Mouse (Mus musculus): ENCODE data around the gene Frmd4a. TPM values are rescaled to one million over a fixed set of nuclear protein-coding genes. Genes with fewer than 3 reads are reported as not detected.

The Frmd4a gene
- polyA plus RNA-seq, 1 experiment from 2014 or later = 56.0 TPM

- Histone ChIP-seq H3K4me2 (ENCODE audit: low read length) (no peak overlapping the region), H3K27ac (ENCODE audit: low read length) (0 out of 2 replicates have a peak overlapping the region, but pooled peaks have one; percentile 28), H3K4me1 (ENCODE audit: control insufficient read depth, insufficient read depth, low read length) (peaks cover 8% of the 10 kb centered on the region), H3K4me3 (ENCODE audit: low read depth, low read length) (no peak overlapping the region), H3K36me3 (ENCODE audit: control insufficient read depth, insufficient read depth, low read length) (no peaks in the 10 kb centered on the region), H3K9me3 (replicated peaks; ENCODE audit: control insufficient read depth, low read length, poor library complexity, severe bottlenecking) (no peaks in the 10 kb centered on the region), H3K9ac (ENCODE audit: low read depth, low read length) (no peak overlapping the region), H3K27me3 (ENCODE audit: control insufficient read depth, insufficient read depth, low read depth, low read length) (no peaks in the 10 kb centered on the region)
- WGBS = 48% methylated on average over 4 of the region's 4 CpGs
- peak; percentile 58; the same call in 1 of the 2 replicates for ATAC-seq
Observed at GRCm38 (mm10) chr2:4420679-4421312, 403.3 kb downstream of the Frmd4a start.

GRCm38 (mm10) chr2:4421757-4422156 is 404.2 kb downstream of the Frmd4a start:
- H3K27ac ChIP-seq (ENCODE audit: low read length) = no peak overlapping the region
- H3K9ac ChIP-seq (ENCODE audit: low read depth, low read length) = no peak overlapping the region
- 77% methylated on average over 2 of the region's 2 CpGs for WGBS
- no peak for ATAC-seq
- no peak overlapping the region for H3K4me3 ChIP-seq (ENCODE audit: low read depth, low read length)
- peaks cover 8% of the 10 kb centered on the region for H3K4me1 ChIP-seq (ENCODE audit: control insufficient read depth, insufficient read depth, low read length)
- no peaks in the 10 kb centered on the region for H3K9me3 ChIP-seq (replicated peaks; ENCODE audit: control insufficient read depth, low read length, poor library complexity, severe bottlenecking)
- H3K27me3 ChIP-seq (ENCODE audit: control insufficient read depth, insufficient read depth, low read depth, low read length) = no peaks in the 10 kb centered on the region
- no peaks in the 10 kb centered on the region for H3K36me3 ChIP-seq (ENCODE audit: control insufficient read depth, insufficient read depth, low read length)
- H3K4me2 ChIP-seq (ENCODE audit: low read length) = no peak overlapping the region

- no peak for ATAC-seq
- peaks cover 8% of the 10 kb centered on the region for H3K4me1 ChIP-seq (ENCODE audit: control insufficient read depth, insufficient read depth, low read length)
- no peak overlapping the region for H3K27ac ChIP-seq (ENCODE audit: low read length)
- no peak overlapping the region for H3K4me3 ChIP-seq (ENCODE audit: low read depth, low read length)
- H3K4me2 ChIP-seq (ENCODE audit: low read length) = no peak overlapping the region
- H3K9ac ChIP-seq (ENCODE audit: low read depth, low read length) = no peak overlapping the region
- no peaks in the 10 kb centered on the region for H3K36me3 ChIP-seq (ENCODE audit: control insufficient read depth, insufficient read depth, low read length)
- no peaks in the 10 kb centered on the region for H3K9me3 ChIP-seq (replicated peaks; ENCODE audit: control insufficient read depth, low read length, poor library complexity, severe bottlenecking)
- no peaks in the 10 kb centered on the region for H3K27me3 ChIP-seq (ENCODE audit: control insufficient read depth, insufficient read depth, low read depth, low read length)
- WGBS = 90% methylated on average over 6 of the region's 6 CpGs
Observed at GRCm38 (mm10) chr2:4423896-4424295, 406.4 kb downstream of the Frmd4a start.

- Histone ChIP-seq H3K4me1 (ENCODE audit: control insufficient read depth, insufficient read depth, low read length) (peaks cover 2% of the 10 kb centered on the region), H3K9me3 (replicated peaks; ENCODE audit: control insufficient read depth, low read length, poor library complexity, severe bottlenecking) (no peaks in the 10 kb centered on the region), H3K4me3 (ENCODE audit: low read depth, low read length) (no peak overlapping the region), H3K9ac (ENCODE audit: low read depth, low read length) (no peak overlapping the region), H3K27me3 (ENCODE audit: control insufficient read depth, insufficient read depth, low read depth, low read length) (no peaks in the 10 kb centered on the region), H3K36me3 (ENCODE audit: control insufficient read depth, insufficient read depth, low read length) (no peaks in the 10 kb centered on the region), H3K27ac (ENCODE audit: low read length) (no peak overlapping the region), H3K4me2 (ENCODE audit: low read length) (no peak overlapping the region)
- 52% methylated on average over 7 of the region's 7 CpGs for WGBS
- ATAC-seq = no peak
Observed at GRCm38 (mm10) chr2:4428407-4428855, 410.9 kb downstream of the Frmd4a start.

- H3K4me1 ChIP-seq (ENCODE audit: control insufficient read depth, insufficient read depth, low read length) = peaks cover 19% of the 10 kb centered on the region
- H3K9ac ChIP-seq (ENCODE audit: low read depth, low read length) = no peak overlapping the region
- no peak overlapping the region for H3K27ac ChIP-seq (ENCODE audit: low read length)
- H3K4me2 ChIP-seq (ENCODE audit: low read length) = no peak overlapping the region
- WGBS = 56% methylated on average over 4 of the region's 4 CpGs
- no peaks in the 10 kb centered on the region for H3K27me3 ChIP-seq (ENCODE audit: control insufficient read depth, insufficient read depth, low read depth, low read length)
- ATAC-seq = no peak
- no peak overlapping the region for H3K4me3 ChIP-seq (ENCODE audit: low read depth, low read length)
- no peaks in the 10 kb centered on the region for H3K9me3 ChIP-seq (replicated peaks; ENCODE audit: control insufficient read depth, low read length, poor library complexity, severe bottlenecking)
- H3K36me3 ChIP-seq (ENCODE audit: control insufficient read depth, insufficient read depth, low read length) = no peaks in the 10 kb centered on the region
Observed at GRCm38 (mm10) chr2:4433119-4433518, 415.6 kb downstream of the Frmd4a start.

GRCm38 (mm10) chr2:4435051-4435450 is 417.5 kb downstream of the Frmd4a start:
- H3K36me3 ChIP-seq (ENCODE audit: control insufficient read depth, insufficient read depth, low read length) = no peaks in the 10 kb centered on the region
- H3K9me3 ChIP-seq (replicated peaks; ENCODE audit: control insufficient read depth, low read length, poor library complexity, severe bottlenecking) = no peaks in the 10 kb centered on the region
- H3K9ac ChIP-seq (ENCODE audit: low read depth, low read length) = no peak overlapping the region
- H3K4me1 ChIP-seq (ENCODE audit: control insufficient read depth, insufficient read depth, low read length) = peaks cover 22% of the 10 kb centered on the region
- no peak overlapping the region for H3K4me3 ChIP-seq (ENCODE audit: low read depth, low read length)
- no peak overlapping the region for H3K27ac ChIP-seq (ENCODE audit: low read length)
- WGBS = 90% methylated on average over 8 of the region's 8 CpGs
- no peaks in the 10 kb centered on the region for H3K27me3 ChIP-seq (ENCODE audit: control insufficient read depth, insufficient read depth, low read depth, low read length)
- no peak for ATAC-seq
- H3K4me2 ChIP-seq (ENCODE audit: low read length) = no peak overlapping the region

GRCm38 (mm10) chr2:4436361-4437231 is 419.1 kb downstream of the Frmd4a start:
- peaks cover 25% of the 10 kb centered on the region for H3K4me1 ChIP-seq (ENCODE audit: control insufficient read depth, insufficient read depth, low read length)
- 28% methylated on average over 19 of the region's 19 CpGs for WGBS
- H3K36me3 ChIP-seq (ENCODE audit: control insufficient read depth, insufficient read depth, low read length) = no peaks in the 10 kb centered on the region
- no peak overlapping the region for H3K4me3 ChIP-seq (ENCODE audit: low read depth, low read length)
- H3K4me2 ChIP-seq (ENCODE audit: low read length) = peak overlapping the region; percentile 10; the same call in 1 of the 2 replicates
- peak; percentile 80 for ATAC-seq
- H3K9me3 ChIP-seq (replicated peaks; ENCODE audit: control insufficient read depth, low read length, poor library complexity, severe bottlenecking) = no peaks in the 10 kb centered on the region
- H3K9ac ChIP-seq (ENCODE audit: low read depth, low read length) = no peak overlapping the region
- peak overlapping the region; percentile 75 for H3K27ac ChIP-seq (ENCODE audit: low read length)
- no peaks in the 10 kb centered on the region for H3K27me3 ChIP-seq (ENCODE audit: control insufficient read depth, insufficient read depth, low read depth, low read length)

- no peak overlapping the region for H3K9ac ChIP-seq (ENCODE audit: low read depth, low read length)
- no peak overlapping the region for H3K4me3 ChIP-seq (ENCODE audit: low read depth, low read length)
- ATAC-seq = no peak
- no peaks in the 10 kb centered on the region for H3K36me3 ChIP-seq (ENCODE audit: control insufficient read depth, insufficient read depth, low read length)
- H3K27ac ChIP-seq (ENCODE audit: low read length) = no peak overlapping the region
- no peak overlapping the region for H3K4me2 ChIP-seq (ENCODE audit: low read length)
- 51% methylated on average over 7 of the region's 7 CpGs for WGBS
- no peaks in the 10 kb centered on the region for H3K9me3 ChIP-seq (replicated peaks; ENCODE audit: control insufficient read depth, low read length, poor library complexity, severe bottlenecking)
- H3K27me3 ChIP-seq (ENCODE audit: control insufficient read depth, insufficient read depth, low read depth, low read length) = no peaks in the 10 kb centered on the region
- H3K4me1 ChIP-seq (ENCODE audit: control insufficient read depth, insufficient read depth, low read length) = peaks cover 25% of the 10 kb centered on the region
Observed at GRCm38 (mm10) chr2:4438739-4439138, 421.2 kb downstream of the Frmd4a start.

- no peaks in the 10 kb centered on the region for H3K9me3 ChIP-seq (replicated peaks; ENCODE audit: control insufficient read depth, low read length, poor library complexity, severe bottlenecking)
- H3K4me2 ChIP-seq (ENCODE audit: low read length) = no peak overlapping the region
- ATAC-seq = no peak
- no peak overlapping the region for H3K27ac ChIP-seq (ENCODE audit: low read length)
- 79% methylated on average over 4 of the region's 4 CpGs for WGBS
- no peaks in the 10 kb centered on the region for H3K36me3 ChIP-seq (ENCODE audit: control insufficient read depth, insufficient read depth, low read length)
- H3K9ac ChIP-seq (ENCODE audit: low read depth, low read length) = no peak overlapping the region
- H3K4me3 ChIP-seq (ENCODE audit: low read depth, low read length) = no peak overlapping the region
- H3K4me1 ChIP-seq (ENCODE audit: control insufficient read depth, insufficient read depth, low read length) = peaks cover 25% of the 10 kb centered on the region
- H3K27me3 ChIP-seq (ENCODE audit: control insufficient read depth, insufficient read depth, low read depth, low read length) = no peaks in the 10 kb centered on the region
Observed at GRCm38 (mm10) chr2:4439909-4440308, 422.4 kb downstream of the Frmd4a start.

Data from midbrain, embryonic 16.5 days (tissue).